Mouse (Mus musculus): Measurements from ENCODE around the gene Trim9. TPM values are rescaled to one million over a fixed set of nuclear protein-coding genes. Genes with fewer than 3 reads are reported as not detected.

Gene Trim9
- polyA plus RNA-seq, 1 experiment, result 0.02 TPM

DNA sequence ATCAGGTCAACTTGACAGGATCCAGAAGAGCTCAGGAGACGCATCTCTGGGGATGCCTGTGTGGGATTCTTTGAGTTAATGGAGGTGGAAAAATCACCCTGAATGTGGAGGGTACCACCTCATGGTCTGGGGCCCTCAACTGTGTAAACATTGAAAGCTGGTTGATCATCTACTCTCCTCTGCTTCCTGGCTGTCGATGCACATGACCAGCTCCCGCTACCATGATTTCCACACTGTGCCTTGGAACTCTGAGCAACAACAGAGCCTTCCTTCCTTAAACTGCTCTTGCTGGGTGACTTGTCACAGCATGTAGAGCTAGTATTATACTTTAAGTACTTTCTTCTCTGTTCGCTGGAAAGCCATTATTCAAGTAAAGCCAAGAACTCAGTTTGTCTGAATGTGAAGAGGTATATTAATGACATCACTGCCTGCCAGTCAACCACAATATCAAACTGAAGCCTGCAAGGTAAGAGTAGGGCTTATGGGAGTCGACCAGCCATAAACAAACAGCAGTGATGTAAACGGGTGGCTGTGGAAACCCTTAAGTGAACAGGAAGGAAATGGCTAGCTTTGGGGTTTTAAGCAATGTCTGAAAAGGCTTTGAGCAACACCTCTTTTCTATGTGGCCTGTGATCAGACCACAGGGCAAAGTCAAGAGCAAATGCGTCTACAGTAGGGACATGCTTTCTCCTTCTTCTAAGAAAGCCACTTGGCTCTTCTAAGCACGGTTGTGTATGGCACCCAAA, 128.4 kb downstream of the Trim9 start:
- peak in 1 of 2 experiments; percentile 52 for DNase-seq (ENCODE audit: low read depth in 1 of 2, low spot score in 2 of 2)
- H3K36me3 ChIP-seq (ENCODE audit: control insufficient read depth, insufficient read depth, low read length), result no peaks in the 10 kb centered on the region
- H3K4me1 ChIP-seq (ENCODE audit: control insufficient read depth, insufficient read depth, insufficient read length), result peaks cover 6% of the 10 kb centered on the region
- no peaks in the 10 kb centered on the region for H3K27me3 ChIP-seq (ENCODE audit: control insufficient read depth, insufficient read depth, low read length)
- WGBS, result 31% methylated on average over 8 of the region's 8 CpGs
- H3K27ac ChIP-seq (ENCODE audit: insufficient read depth, low read length), result 0 out of 2 replicates have a peak overlapping the region, but pooled peaks have one; percentile 0
- TF ChIP-seq POLR2A (IDR thresholded peaks at IDR 0.05; ENCODE audit: low read depth, low read length) (no peak), CTCF (IDR thresholded peaks at IDR 0.05; ENCODE audit: extremely low read depth, insufficient read depth, insufficient read length, insufficient replicate concordance) (no peak)
- no peak overlapping the region for H3K4me3 ChIP-seq (ENCODE audit: extremely low read depth, insufficient read depth, insufficient read length)

DNA sequence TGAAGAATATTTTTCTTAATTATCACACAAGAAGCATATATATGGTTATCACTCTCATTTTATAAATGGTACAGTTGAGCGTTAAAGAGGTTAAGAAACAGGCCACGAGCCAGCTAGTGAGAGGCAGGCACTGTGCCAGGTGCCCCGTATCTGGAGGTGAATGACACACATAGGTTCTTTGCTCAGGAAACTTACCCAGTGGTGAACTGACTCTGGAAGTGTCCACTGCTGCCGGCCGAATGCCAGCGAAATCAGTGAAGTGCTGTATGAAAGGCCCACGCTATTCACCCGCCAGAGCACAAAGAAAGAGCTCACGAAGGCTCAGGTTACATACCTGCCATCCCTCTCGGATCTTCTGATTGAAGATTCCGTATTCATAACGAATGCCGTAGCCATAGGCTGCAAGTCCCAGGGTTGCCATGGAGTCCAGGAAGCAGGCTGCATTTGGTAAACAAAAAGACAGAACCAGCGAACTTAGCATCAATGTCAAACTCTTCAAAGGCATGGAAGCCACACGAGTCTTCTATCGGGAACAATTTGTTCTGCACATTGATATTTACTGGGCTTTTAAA, 131.1 kb downstream of the Trim9 start:
- Histone ChIP-seq H3K4me1 (ENCODE audit: control insufficient read depth, insufficient read depth, insufficient read length) (peaks cover 3% of the 10 kb centered on the region), H3K36me3 (ENCODE audit: control insufficient read depth, insufficient read depth, low read length) (no peaks in the 10 kb centered on the region), H3K27ac (ENCODE audit: insufficient read depth, low read length) (no peak overlapping the region), H3K27me3 (ENCODE audit: control insufficient read depth, insufficient read depth, low read length) (no peaks in the 10 kb centered on the region), H3K4me3 (ENCODE audit: extremely low read depth, insufficient read depth, insufficient read length) (no peak overlapping the region)
- TF ChIP-seq CTCF (IDR thresholded peaks at IDR 0.05; ENCODE audit: extremely low read depth, insufficient read depth, insufficient read length, insufficient replicate concordance), result no peak
- no peak for TF ChIP-seq POLR2A (IDR thresholded peaks at IDR 0.05; ENCODE audit: low read depth, low read length)
- no peak for DNase-seq (ENCODE audit: low read depth in 1 of 2, low spot score in 2 of 2)
- WGBS, result 93% methylated on average over 16 of the region's 16 CpGs

DNA sequence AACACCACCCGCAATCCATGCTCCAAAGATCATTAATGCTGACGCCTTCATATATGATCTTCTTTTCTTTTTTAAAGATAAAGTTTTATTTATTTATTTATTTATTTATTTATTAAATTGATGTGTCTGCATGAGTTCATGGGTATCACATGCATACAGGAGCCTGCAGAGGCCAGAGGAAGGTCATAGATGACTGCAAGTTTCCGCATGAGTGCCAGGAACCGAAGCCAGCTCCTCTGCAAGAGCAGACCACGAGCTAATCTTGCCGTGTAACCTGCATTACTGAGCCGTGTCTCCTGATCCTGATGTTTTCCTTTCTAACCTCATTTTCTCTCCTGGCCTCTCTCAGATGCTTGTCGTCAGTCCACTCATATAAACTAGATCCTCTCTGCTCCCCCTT, 133.1 kb downstream of the Trim9 start:
- Histone ChIP-seq H3K4me1 (ENCODE audit: control insufficient read depth, insufficient read depth, insufficient read length) (peaks cover 2% of the 10 kb centered on the region; the same call in 1 of the 2 replicates), H3K4me3 (ENCODE audit: extremely low read depth, insufficient read depth, insufficient read length) (no peak overlapping the region), H3K27ac (ENCODE audit: insufficient read depth, low read length) (no peak overlapping the region), H3K27me3 (ENCODE audit: control insufficient read depth, insufficient read depth, low read length) (no peaks in the 10 kb centered on the region), H3K36me3 (ENCODE audit: control insufficient read depth, insufficient read depth, low read length) (no peaks in the 10 kb centered on the region)
- no peak for DNase-seq (ENCODE audit: low read depth in 1 of 2, low spot score in 2 of 2)
- 53% methylated on average over 8 of the region's 8 CpGs for whole genome bisulfite sequencing
- TF ChIP-seq CTCF (IDR thresholded peaks at IDR 0.05; ENCODE audit: extremely low read depth, insufficient read depth, insufficient read length, insufficient replicate concordance), result no peak
- TF ChIP-seq POLR2A (IDR thresholded peaks at IDR 0.05; ENCODE audit: low read depth, low read length), result no peak

DNA sequence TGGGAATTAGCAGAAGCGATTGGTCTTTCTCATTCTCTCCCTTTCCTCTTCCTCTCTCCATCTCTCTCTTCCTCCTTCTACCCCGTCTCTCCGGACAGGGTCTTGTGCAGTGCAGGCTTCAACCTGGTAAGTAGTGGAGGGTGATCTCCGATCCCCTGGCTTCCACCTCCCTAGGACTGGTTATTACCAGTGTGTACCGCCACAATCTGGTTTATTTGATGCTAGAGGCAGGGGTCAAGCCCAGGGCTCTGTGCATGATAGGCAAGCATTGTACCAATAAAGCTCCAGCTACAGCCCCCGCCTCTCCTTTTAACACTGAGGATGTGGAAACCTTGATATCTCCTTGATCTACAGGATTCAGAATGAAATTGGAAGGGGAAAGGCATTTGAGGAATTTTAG, 133.8 kb downstream of the Trim9 start:
- no peak overlapping the region for H3K4me3 ChIP-seq (ENCODE audit: extremely low read depth, insufficient read depth, insufficient read length)
- TF ChIP-seq POLR2A (IDR thresholded peaks at IDR 0.05; ENCODE audit: low read depth, low read length) (no peak), CTCF (IDR thresholded peaks at IDR 0.05; ENCODE audit: extremely low read depth, insufficient read depth, insufficient read length, insufficient replicate concordance) (no peak)
- 91% methylated on average over 6 of the region's 6 CpGs for WGBS
- H3K4me1 ChIP-seq (ENCODE audit: control insufficient read depth, insufficient read depth, insufficient read length), result no peaks in the 10 kb centered on the region
- DNase-seq (ENCODE audit: low read depth in 1 of 2, low spot score in 2 of 2), result no peak
- H3K36me3 ChIP-seq (ENCODE audit: control insufficient read depth, insufficient read depth, low read length), result no peaks in the 10 kb centered on the region
- no peaks in the 10 kb centered on the region for H3K27me3 ChIP-seq (ENCODE audit: control insufficient read depth, insufficient read depth, low read length)
- no peak overlapping the region for H3K27ac ChIP-seq (ENCODE audit: insufficient read depth, low read length)

DNA sequence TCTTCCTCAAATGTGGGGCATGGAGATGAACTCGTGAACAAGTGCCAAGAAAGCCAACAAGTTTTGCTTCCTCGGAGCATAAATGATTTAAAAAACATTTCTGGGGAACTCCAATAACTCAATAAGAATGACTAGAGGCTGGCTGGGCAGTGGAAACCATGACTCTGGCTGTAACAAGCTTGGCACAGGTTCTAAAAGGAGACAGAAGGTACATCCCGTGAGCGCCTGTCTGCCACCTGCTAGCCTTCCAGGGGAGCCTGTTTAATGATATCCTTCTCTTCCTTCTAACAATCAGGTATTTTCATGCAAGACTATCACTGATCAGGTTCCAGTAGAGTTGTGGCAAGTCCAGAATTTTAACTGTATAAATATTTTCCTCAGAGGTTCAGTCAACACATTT, 134.9 kb downstream of the Trim9 start:
- Histone ChIP-seq H3K4me3 (ENCODE audit: extremely low read depth, insufficient read depth, insufficient read length) (no peak overlapping the region), H3K27ac (ENCODE audit: insufficient read depth, low read length) (no peak overlapping the region), H3K27me3 (ENCODE audit: control insufficient read depth, insufficient read depth, low read length) (no peaks in the 10 kb centered on the region), H3K4me1 (ENCODE audit: control insufficient read depth, insufficient read depth, insufficient read length) (no peaks in the 10 kb centered on the region), H3K36me3 (ENCODE audit: control insufficient read depth, insufficient read depth, low read length) (no peaks in the 10 kb centered on the region)
- WGBS, result 89% methylated on average over 4 of the region's 4 CpGs
- TF ChIP-seq CTCF (IDR thresholded peaks at IDR 0.05; ENCODE audit: extremely low read depth, insufficient read depth, insufficient read length, insufficient replicate concordance) (no peak), POLR2A (IDR thresholded peaks at IDR 0.05; ENCODE audit: low read depth, low read length) (no peak)
- DNase-seq (ENCODE audit: low read depth in 1 of 2, low spot score in 2 of 2), result no peak

DNA sequence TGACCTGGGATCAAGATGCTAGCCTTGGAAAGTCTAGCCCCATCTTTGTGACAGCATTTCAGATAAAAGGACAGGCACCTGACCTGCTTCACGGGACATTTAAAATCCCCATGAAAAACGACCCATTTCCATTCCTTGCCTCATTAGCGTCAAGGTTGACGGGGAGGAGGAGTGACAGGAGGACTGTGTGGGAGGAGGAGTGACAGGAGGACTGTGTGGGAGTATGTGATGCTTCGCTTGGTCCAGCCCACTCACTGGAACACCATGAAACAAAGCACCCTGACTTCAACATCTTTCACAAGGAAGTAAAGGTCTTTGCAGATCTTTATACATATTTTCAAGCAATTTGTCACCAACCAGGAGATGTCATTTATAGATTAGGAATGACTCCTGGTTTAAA, 139.2 kb downstream of the Trim9 start:
- no peaks in the 10 kb centered on the region for H3K36me3 ChIP-seq (ENCODE audit: control insufficient read depth, insufficient read depth, low read length)
- no peak overlapping the region for H3K4me3 ChIP-seq (ENCODE audit: extremely low read depth, insufficient read depth, insufficient read length)
- no peaks in the 10 kb centered on the region for H3K4me1 ChIP-seq (ENCODE audit: control insufficient read depth, insufficient read depth, insufficient read length)
- no peaks in the 10 kb centered on the region for H3K27me3 ChIP-seq (ENCODE audit: control insufficient read depth, insufficient read depth, low read length)
- WGBS, result 83% methylated on average over 5 of the region's 5 CpGs
- no peak for DNase-seq (ENCODE audit: low read depth in 1 of 2, low spot score in 2 of 2)
- TF ChIP-seq CTCF (IDR thresholded peaks at IDR 0.05; ENCODE audit: extremely low read depth, insufficient read depth, insufficient read length, insufficient replicate concordance) (no peak), POLR2A (IDR thresholded peaks at IDR 0.05; ENCODE audit: low read depth, low read length) (no peak)
- no peak overlapping the region for H3K27ac ChIP-seq (ENCODE audit: insufficient read depth, low read length)

DNA sequence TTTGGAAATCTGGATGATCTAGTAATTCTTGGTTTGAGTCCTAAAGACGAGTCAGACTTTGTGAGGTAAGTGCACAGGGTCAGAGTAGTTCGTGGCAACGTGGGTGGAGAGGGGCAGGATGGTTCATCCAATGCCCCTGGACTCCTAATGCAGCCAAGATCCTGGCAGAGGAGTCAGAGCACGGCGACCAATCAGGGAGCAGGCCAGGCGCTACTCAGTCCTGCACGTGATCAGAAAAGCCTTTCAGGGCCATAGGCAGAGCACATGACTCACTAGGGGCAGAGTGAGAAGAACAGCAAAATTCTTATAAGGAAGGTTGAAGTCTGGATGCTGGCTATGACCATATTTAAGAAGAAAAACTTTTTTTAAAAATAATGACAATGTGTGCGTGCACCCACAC, 143.0 kb downstream of the Trim9 start:
- H3K36me3 ChIP-seq (ENCODE audit: control insufficient read depth, insufficient read depth, low read length), result no peaks in the 10 kb centered on the region
- TF ChIP-seq CTCF (IDR thresholded peaks at IDR 0.05; ENCODE audit: extremely low read depth, insufficient read depth, insufficient read length, insufficient replicate concordance) (no peak), POLR2A (IDR thresholded peaks at IDR 0.05; ENCODE audit: low read depth, low read length) (no peak)
- H3K27me3 ChIP-seq (ENCODE audit: control insufficient read depth, insufficient read depth, low read length), result no peaks in the 10 kb centered on the region
- H3K4me3 ChIP-seq (ENCODE audit: extremely low read depth, insufficient read depth, insufficient read length), result no peak overlapping the region
- H3K4me1 ChIP-seq (ENCODE audit: control insufficient read depth, insufficient read depth, insufficient read length), result no peaks in the 10 kb centered on the region
- DNase-seq (ENCODE audit: low read depth in 1 of 2, low spot score in 2 of 2), result no peak
- no peak overlapping the region for H3K27ac ChIP-seq (ENCODE audit: insufficient read depth, low read length)
- WGBS, result 87% methylated on average over 8 of the region's 8 CpGs
